Mouse (Mus musculus): ENCODE results near the gene Raf1. TPM values are rescaled to one million over a fixed set of nuclear protein-coding genes. Genes with fewer than 3 reads are reported as not detected.

Gene Raf1
- polyA plus RNA-seq, 1 experiment from 2014 or later, result 160 TPM

- Histone ChIP-seq H3K36me3 (ENCODE audit: control insufficient read depth, insufficient read depth) (no peaks in the 10 kb centered on the region), H3K4me1 (replicated peaks; ENCODE audit: control insufficient read depth, insufficient read depth, low read length) (peaks cover 19% of the 10 kb centered on the region), H3K4me3 (replicated peaks; ENCODE audit: low read length) (no peak overlapping the region), H3K27ac (ENCODE audit: low read length) (no peak overlapping the region), H3K9ac (replicated peaks; ENCODE audit: low read depth, low read length) (no peak overlapping the region), H3K9me3 (ENCODE audit: control insufficient read depth, low read length) (no peaks in the 10 kb centered on the region), H3K27me3 (replicated peaks; ENCODE audit: control insufficient read depth, insufficient read depth, low read length) (no peaks in the 10 kb centered on the region), H3K4me2 (ENCODE audit: low read length) (no peak overlapping the region)
- ATAC-seq, result no peak
- WGBS, result 96% methylated on average over 1 of the region's 1 CpGs
These were observed 3.7 kb downstream of the Raf1 start for GRCm38 (mm10) chr6:115672700-115673099.

GRCm38 (mm10) chr6:115666641-115667040 lies 9.8 kb downstream of the Raf1 start:
- Histone ChIP-seq H3K9ac (replicated peaks; ENCODE audit: low read depth, low read length) (no peak overlapping the region), H3K27me3 (replicated peaks; ENCODE audit: control insufficient read depth, insufficient read depth, low read length) (no peaks in the 10 kb centered on the region), H3K4me2 (ENCODE audit: low read length) (no peak overlapping the region), H3K27ac (ENCODE audit: low read length) (no peak overlapping the region), H3K36me3 (ENCODE audit: control insufficient read depth, insufficient read depth) (0 out of 2 replicates have a peak, but pooled peaks cover 2% of the 10 kb centered on the region), H3K4me3 (replicated peaks; ENCODE audit: low read length) (no peak overlapping the region), H3K4me1 (replicated peaks; ENCODE audit: control insufficient read depth, insufficient read depth, low read length) (no peaks in the 10 kb centered on the region; the same call in 1 of the 2 replicates), H3K9me3 (ENCODE audit: control insufficient read depth, low read length) (no peaks in the 10 kb centered on the region)
- 82% methylated on average over 4 of the region's 4 CpGs for WGBS
- ATAC-seq, result no peak

- Histone ChIP-seq H3K4me3 (replicated peaks; ENCODE audit: low read length) (no peak overlapping the region), H3K4me1 (replicated peaks; ENCODE audit: control insufficient read depth, insufficient read depth, low read length) (no peaks in the 10 kb centered on the region), H3K9ac (replicated peaks; ENCODE audit: low read depth, low read length) (no peak overlapping the region), H3K27ac (ENCODE audit: low read length) (no peak overlapping the region), H3K36me3 (ENCODE audit: control insufficient read depth, insufficient read depth) (0 out of 2 replicates have a peak, but pooled peaks cover 2% of the 10 kb centered on the region), H3K4me2 (ENCODE audit: low read length) (no peak overlapping the region), H3K27me3 (replicated peaks; ENCODE audit: control insufficient read depth, insufficient read depth, low read length) (no peaks in the 10 kb centered on the region), H3K9me3 (ENCODE audit: control insufficient read depth, low read length) (no peaks in the 10 kb centered on the region)
- no peak for ATAC-seq
- 97% methylated on average over 3 of the region's 3 CpGs for WGBS
These were observed 12.2 kb downstream of the Raf1 start for GRCm38 (mm10) chr6:115664268-115664667.

DNA sequence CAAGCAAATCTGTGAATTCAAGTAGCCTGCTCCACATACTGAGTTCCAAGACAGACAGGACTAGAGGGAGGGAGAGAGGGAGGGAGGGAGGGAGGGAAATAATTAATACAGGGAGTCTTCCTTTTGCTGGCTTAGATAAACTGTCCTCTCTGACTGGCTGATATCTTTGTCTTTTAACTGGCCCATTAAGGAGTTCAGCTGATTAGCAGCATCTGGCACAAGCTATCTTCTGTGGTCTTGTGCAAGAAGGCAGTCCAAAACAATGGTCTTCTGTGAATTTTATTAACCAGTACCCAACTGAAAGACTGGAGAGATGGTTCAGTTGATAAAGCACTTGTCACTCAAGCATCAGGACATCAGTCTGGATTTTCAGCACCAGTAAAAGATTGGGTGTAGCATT lies 17.6 kb downstream of the Raf1 start:
- no peak for ATAC-seq
- Histone ChIP-seq H3K9ac (replicated peaks; ENCODE audit: low read depth, low read length) (no peak overlapping the region), H3K4me2 (ENCODE audit: low read length) (no peak overlapping the region), H3K36me3 (ENCODE audit: control insufficient read depth, insufficient read depth) (0 out of 2 replicates have a peak, but pooled peaks cover 2% of the 10 kb centered on the region), H3K27me3 (replicated peaks; ENCODE audit: control insufficient read depth, insufficient read depth, low read length) (no peaks in the 10 kb centered on the region), H3K4me3 (replicated peaks; ENCODE audit: low read length) (no peak overlapping the region), H3K4me1 (replicated peaks; ENCODE audit: control insufficient read depth, insufficient read depth, low read length) (0 out of 2 replicates have a peak, but pooled peaks cover 6% of the 10 kb centered on the region), H3K27ac (ENCODE audit: low read length) (no peak overlapping the region), H3K9me3 (ENCODE audit: control insufficient read depth, low read length) (no peaks in the 10 kb centered on the region)

- Histone ChIP-seq H3K4me1 (replicated peaks; ENCODE audit: control insufficient read depth, insufficient read depth, low read length) (peaks cover 9% of the 10 kb centered on the region; the same call in 1 of the 2 replicates), H3K4me3 (replicated peaks; ENCODE audit: low read length) (no peak overlapping the region), H3K4me2 (ENCODE audit: low read length) (no peak overlapping the region), H3K9me3 (ENCODE audit: control insufficient read depth, low read length) (no peaks in the 10 kb centered on the region), H3K27ac (ENCODE audit: low read length) (no peak overlapping the region), H3K27me3 (replicated peaks; ENCODE audit: control insufficient read depth, insufficient read depth, low read length) (no peaks in the 10 kb centered on the region), H3K36me3 (ENCODE audit: control insufficient read depth, insufficient read depth) (no peaks in the 10 kb centered on the region), H3K9ac (replicated peaks; ENCODE audit: low read depth, low read length) (no peak overlapping the region)
- 81% methylated on average over 1 of the region's 2 CpGs for WGBS
- no peak for ATAC-seq
These were observed 22.5 kb downstream of the Raf1 start for GRCm38 (mm10) chr6:115653939-115654338.

DNA sequence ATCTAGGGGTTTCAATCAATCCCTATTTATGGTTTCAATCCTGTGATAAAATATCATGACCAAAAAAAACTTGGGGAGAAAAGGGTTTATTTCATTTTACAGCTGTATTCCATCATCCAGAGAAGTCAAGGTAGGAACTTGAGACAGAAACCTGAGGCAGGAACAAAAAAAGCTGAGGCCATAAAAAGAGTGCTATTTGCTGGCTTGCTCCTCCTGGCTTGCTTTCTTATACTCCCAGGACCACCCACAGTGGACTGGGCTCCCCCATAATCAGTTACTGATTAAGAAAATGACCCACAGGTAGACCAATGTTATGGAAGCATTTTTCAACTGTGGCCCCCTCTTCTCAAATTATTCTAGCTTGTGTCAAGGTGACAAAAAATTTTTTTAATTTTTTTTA lies 24.7 kb downstream of the Raf1 start:
- H3K36me3 ChIP-seq (ENCODE audit: control insufficient read depth, insufficient read depth), result no peaks in the 10 kb centered on the region
- H3K9me3 ChIP-seq (ENCODE audit: control insufficient read depth, low read length), result no peaks in the 10 kb centered on the region
- H3K27me3 ChIP-seq (replicated peaks; ENCODE audit: control insufficient read depth, insufficient read depth, low read length), result no peaks in the 10 kb centered on the region
- no peak overlapping the region for H3K4me3 ChIP-seq (replicated peaks; ENCODE audit: low read length)
- H3K9ac ChIP-seq (replicated peaks; ENCODE audit: low read depth, low read length), result no peak overlapping the region
- H3K4me2 ChIP-seq (ENCODE audit: low read length), result no peak overlapping the region
- no peak for ATAC-seq
- H3K27ac ChIP-seq (ENCODE audit: low read length), result no peak overlapping the region
- H3K4me1 ChIP-seq (replicated peaks; ENCODE audit: control insufficient read depth, insufficient read depth, low read length), result peaks cover 9% of the 10 kb centered on the region; the same call in 1 of the 2 replicates

DNA sequence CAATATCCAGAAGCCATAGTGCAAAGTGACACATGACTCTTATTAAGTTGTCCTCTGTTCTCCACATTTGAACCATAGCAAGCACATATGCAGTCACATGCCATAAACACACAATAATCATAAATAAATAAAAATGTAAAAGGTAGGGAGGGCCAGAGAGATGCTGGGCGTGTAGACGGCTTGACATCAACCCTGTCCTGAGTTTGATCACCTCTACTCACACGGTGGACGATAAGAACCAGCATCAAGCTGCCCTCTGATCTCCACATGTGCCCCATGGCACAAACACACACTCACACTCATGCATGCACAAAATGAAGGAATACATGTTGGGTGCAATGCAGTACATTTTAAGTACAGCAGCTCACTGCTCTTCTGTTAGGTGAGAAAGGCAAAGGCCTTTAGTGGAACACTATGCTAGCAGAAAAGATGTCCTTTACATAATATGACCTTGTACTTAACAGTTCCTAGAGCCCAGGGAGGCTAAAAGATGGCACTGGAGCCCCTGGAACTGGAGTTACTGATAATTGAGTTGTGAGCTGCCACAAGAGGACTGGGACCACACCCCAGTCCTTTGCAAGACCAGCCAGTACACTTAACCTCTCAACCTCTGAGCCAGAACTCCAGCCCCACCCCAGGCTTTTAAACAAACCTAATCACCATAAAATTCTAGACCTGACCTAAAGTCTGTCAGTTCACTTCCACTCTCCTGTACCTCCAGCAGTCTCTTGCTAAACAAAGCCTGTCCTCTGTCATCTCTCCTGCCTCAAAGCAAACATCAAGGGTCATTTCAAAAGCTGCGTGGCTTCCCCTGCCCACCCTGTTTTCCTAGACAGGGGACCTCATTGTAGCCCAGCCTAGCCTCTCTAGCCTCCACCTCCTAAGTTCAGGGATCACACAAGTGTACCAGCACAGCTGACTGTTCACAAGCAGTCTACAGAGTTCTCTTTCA lies 25.7 kb downstream of the Raf1 start:
- Histone ChIP-seq H3K9ac (replicated peaks; ENCODE audit: low read depth, low read length) (no peak overlapping the region), H3K36me3 (ENCODE audit: control insufficient read depth, insufficient read depth) (no peaks in the 10 kb centered on the region), H3K9me3 (ENCODE audit: control insufficient read depth, low read length) (no peaks in the 10 kb centered on the region), H3K27ac (ENCODE audit: low read length) (no peak overlapping the region), H3K4me2 (ENCODE audit: low read length) (no peak overlapping the region), H3K4me1 (replicated peaks; ENCODE audit: control insufficient read depth, insufficient read depth, low read length) (peaks cover 9% of the 10 kb centered on the region; the same call in 1 of the 2 replicates), H3K4me3 (replicated peaks; ENCODE audit: low read length) (no peak overlapping the region), H3K27me3 (replicated peaks; ENCODE audit: control insufficient read depth, insufficient read depth, low read length) (no peaks in the 10 kb centered on the region)
- ATAC-seq, result no peak
- 65% methylated on average over 5 of the region's 5 CpGs for WGBS

- H3K4me1 ChIP-seq (replicated peaks; ENCODE audit: control insufficient read depth, insufficient read depth, low read length), result peaks cover 9% of the 10 kb centered on the region; the same call in 1 of the 2 replicates
- no peaks in the 10 kb centered on the region for H3K36me3 ChIP-seq (ENCODE audit: control insufficient read depth, insufficient read depth)
- H3K27ac ChIP-seq (ENCODE audit: low read length), result no peak overlapping the region
- no peak overlapping the region for H3K4me3 ChIP-seq (replicated peaks; ENCODE audit: low read length)
- H3K4me2 ChIP-seq (ENCODE audit: low read length), result no peak overlapping the region
- no peak overlapping the region for H3K9ac ChIP-seq (replicated peaks; ENCODE audit: low read depth, low read length)
- 78% methylated on average over 1 of the region's 1 CpGs for WGBS
- no peaks in the 10 kb centered on the region for H3K27me3 ChIP-seq (replicated peaks; ENCODE audit: control insufficient read depth, insufficient read depth, low read length)
- no peaks in the 10 kb centered on the region for H3K9me3 ChIP-seq (ENCODE audit: control insufficient read depth, low read length)
- no peak for ATAC-seq
These were observed 26.6 kb downstream of the Raf1 start for GRCm38 (mm10) chr6:115649792-115650365.

- H3K4me1 ChIP-seq (replicated peaks; ENCODE audit: control insufficient read depth, insufficient read depth, low read length), result no peaks in the 10 kb centered on the region
- 0 out of 2 replicates have a peak, but pooled peaks cover 2% of the 10 kb centered on the region for H3K36me3 ChIP-seq (ENCODE audit: control insufficient read depth, insufficient read depth)
- no peak overlapping the region for H3K27ac ChIP-seq (ENCODE audit: low read length)
- no peak overlapping the region for H3K4me2 ChIP-seq (ENCODE audit: low read length)
- no peak for ATAC-seq
- no peaks in the 10 kb centered on the region for H3K9me3 ChIP-seq (ENCODE audit: control insufficient read depth, low read length)
- no peak overlapping the region for H3K4me3 ChIP-seq (replicated peaks; ENCODE audit: low read length)
- 63% methylated on average over 1 of the region's 1 CpGs for WGBS
- no peaks in the 10 kb centered on the region for H3K27me3 ChIP-seq (replicated peaks; ENCODE audit: control insufficient read depth, insufficient read depth, low read length)
- H3K9ac ChIP-seq (replicated peaks; ENCODE audit: low read depth, low read length), result no peak overlapping the region
These were observed 33.1 kb downstream of the Raf1 start for GRCm38 (mm10) chr6:115643315-115643714.
